Mouse (Mus musculus): ENCODE results near the gene Gm9821.

Gene Gm9821

GRCm38 (mm10) chr2:91923415-91924337 is 21.8 kb upstream of the Gm9821 start:
- in situ Hi-C loops (cut with MboI; ENCODE audit: low pct_unique_long_range_greater_than_20kb in 1 of 2, low sequenced_read_pairs in 2 of 2, unreplicated experiment in 1 of 2), result no loop called here

DNA sequence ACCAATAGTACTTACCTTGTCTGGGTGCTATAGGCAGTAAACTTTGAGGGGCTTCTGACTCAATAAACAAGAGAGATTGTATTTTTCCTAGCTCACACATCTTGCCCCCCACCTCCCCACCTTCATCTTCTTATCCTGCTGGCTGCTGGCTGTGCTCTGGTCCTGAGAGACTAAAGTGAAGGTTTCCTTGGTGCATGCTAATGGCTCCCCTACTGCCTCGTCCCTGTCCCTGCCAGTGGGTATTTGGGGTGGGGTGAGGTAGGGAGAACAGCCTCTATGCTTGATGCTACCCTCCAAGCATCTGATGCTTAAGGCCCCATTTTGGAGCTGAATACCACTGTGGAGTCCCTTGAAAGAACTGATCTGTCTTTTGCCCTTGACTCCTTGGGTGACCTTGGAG is 20.8 kb upstream of the Gm9821 start:
- in situ Hi-C loops (cut with MboI; ENCODE audit: low pct_unique_long_range_greater_than_20kb in 1 of 2, low sequenced_read_pairs in 2 of 2, unreplicated experiment in 1 of 2), result no loop called here

DNA sequence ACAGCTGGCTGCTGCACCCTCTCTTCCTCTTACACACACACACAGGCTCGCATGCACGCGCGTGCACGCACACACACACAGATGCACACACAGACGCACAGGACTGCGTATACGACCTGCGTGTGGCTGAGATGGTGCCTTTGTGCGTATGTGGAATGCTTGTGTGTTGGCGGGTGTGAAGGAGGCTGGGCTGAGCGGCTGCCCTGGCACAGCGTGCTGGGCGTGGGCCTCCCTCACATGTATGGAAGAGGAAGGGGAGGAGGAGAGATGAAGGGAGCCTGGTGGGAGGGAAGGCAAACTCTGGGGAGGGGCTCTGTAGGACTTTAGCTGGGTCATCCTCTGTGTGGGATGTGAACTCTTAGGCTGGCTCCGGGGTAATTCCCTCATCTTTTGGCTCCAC is 20.1 kb upstream of the Gm9821 start:
- in situ Hi-C loops (cut with MboI; ENCODE audit: low pct_unique_long_range_greater_than_20kb in 1 of 2, low sequenced_read_pairs in 2 of 2, unreplicated experiment in 1 of 2), result no loop called here

GRCm38 (mm10) chr2:91926949-91927348 is 18.6 kb upstream of the Gm9821 start, which contains the start of gene Chrm4:
Gene Chrm4, plus strand, starts transcription at chr2:91927249.
- in situ Hi-C loops (cut with MboI; ENCODE audit: low pct_unique_long_range_greater_than_20kb in 1 of 2, low sequenced_read_pairs in 2 of 2, unreplicated experiment in 1 of 2), result no loop called here

DNA sequence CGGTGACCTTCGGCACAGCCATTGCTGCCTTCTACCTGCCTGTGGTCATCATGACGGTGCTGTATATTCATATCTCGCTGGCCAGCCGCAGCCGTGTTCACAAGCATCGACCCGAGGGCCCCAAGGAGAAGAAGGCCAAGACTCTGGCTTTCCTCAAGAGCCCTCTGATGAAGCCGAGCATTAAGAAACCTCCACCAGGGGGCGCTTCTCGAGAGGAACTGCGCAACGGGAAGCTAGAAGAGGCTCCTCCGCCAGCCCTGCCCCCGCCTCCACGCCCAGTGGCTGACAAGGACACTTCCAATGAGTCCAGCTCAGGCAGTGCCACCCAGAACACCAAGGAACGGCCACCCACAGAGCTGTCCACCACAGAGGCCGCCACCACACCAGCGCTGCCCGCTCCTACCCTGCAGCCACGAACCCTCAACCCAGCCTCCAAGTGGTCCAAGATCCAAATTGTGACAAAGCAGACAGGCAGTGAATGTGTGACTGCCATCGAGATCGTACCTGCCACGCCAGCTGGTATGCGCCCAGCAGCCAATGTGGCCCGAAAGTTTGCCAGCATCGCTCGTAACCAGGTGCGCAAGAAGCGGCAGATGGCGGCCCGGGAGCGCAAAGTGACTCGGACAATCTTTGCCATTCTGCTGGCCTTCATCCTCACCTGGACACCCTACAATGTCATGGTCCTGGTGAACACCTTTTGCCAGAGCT is 17.5 kb upstream of the Gm9821 start:
- in situ Hi-C loops (cut with MboI; ENCODE audit: low pct_unique_long_range_greater_than_20kb in 1 of 2, low sequenced_read_pairs in 2 of 2, unreplicated experiment in 1 of 2), result no loop called here

GRCm38 (mm10) chr2:91928534-91929350 is 16.8 kb upstream of the Gm9821 start:
- in situ Hi-C loops (cut with MboI; ENCODE audit: low pct_unique_long_range_greater_than_20kb in 1 of 2, low sequenced_read_pairs in 2 of 2, unreplicated experiment in 1 of 2), result no loop called here

- in situ Hi-C loops (cut with MboI; ENCODE audit: low pct_unique_long_range_greater_than_20kb in 1 of 2, low sequenced_read_pairs in 2 of 2, unreplicated experiment in 1 of 2), result no loop called here
Observed at GRCm38 (mm10) chr2:91929455-91929854, 16.0 kb upstream of the Gm9821 start.

DNA sequence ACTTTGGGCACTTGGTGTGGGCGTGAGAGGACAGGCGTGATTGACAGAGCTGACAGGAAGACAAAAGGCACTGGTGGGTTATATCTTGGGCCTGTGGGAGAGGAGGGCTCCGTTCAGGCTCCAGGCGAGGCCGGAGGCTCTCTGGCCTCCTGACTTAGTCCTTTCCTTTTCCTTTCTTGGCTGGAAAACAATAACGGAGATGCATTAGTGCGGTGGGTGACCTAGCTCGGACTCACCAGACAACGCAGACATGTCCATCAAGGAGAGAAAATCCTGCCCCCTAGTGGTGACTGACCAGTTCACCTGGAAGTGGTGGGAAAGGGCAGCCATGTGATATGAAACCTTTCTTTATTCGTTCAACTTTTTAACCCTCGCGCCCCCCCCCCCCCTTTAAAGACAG is 15.6 kb upstream of the Gm9821 start:
- in situ Hi-C loops (cut with MboI; ENCODE audit: low pct_unique_long_range_greater_than_20kb in 1 of 2, low sequenced_read_pairs in 2 of 2, unreplicated experiment in 1 of 2), result loop anchor here in 1 of 2 experiments (5.0 kb wide), 1 partner anchor 42 kb away; no protein-coding TSS in a partner anchor

- in situ Hi-C loops (cut with MboI; ENCODE audit: low pct_unique_long_range_greater_than_20kb in 1 of 2, low sequenced_read_pairs in 2 of 2, unreplicated experiment in 1 of 2), result loop anchor here in 1 of 2 experiments (5.0 kb wide), 1 partner anchor 41 kb away; no protein-coding TSS in a partner anchor
Observed at GRCm38 (mm10) chr2:91930761-91931291, 14.7 kb upstream of the Gm9821 start.

- in situ Hi-C loops (cut with MboI; ENCODE audit: low pct_unique_long_range_greater_than_20kb in 1 of 2, low sequenced_read_pairs in 2 of 2, unreplicated experiment in 1 of 2), result loop anchor here in 1 of 2 experiments (5.0 kb wide), 1 partner anchor 41 kb away; no protein-coding TSS in a partner anchor
Observed at GRCm38 (mm10) chr2:91931328-91932159, 14.0 kb upstream of the Gm9821 start.

- in situ Hi-C loops (cut with MboI; ENCODE audit: low pct_unique_long_range_greater_than_20kb in 1 of 2, low sequenced_read_pairs in 2 of 2, unreplicated experiment in 1 of 2), result loop anchor here in 1 of 2 experiments (5.0 kb wide), 1 partner anchor 40 kb away; no protein-coding TSS in a partner anchor
Observed at GRCm38 (mm10) chr2:91932160-91932711, 13.3 kb upstream of the Gm9821 start, which contains the start of gene Mdk. Gene Mdk, minus strand, starts transcription at chr2:91932297.

DNA sequence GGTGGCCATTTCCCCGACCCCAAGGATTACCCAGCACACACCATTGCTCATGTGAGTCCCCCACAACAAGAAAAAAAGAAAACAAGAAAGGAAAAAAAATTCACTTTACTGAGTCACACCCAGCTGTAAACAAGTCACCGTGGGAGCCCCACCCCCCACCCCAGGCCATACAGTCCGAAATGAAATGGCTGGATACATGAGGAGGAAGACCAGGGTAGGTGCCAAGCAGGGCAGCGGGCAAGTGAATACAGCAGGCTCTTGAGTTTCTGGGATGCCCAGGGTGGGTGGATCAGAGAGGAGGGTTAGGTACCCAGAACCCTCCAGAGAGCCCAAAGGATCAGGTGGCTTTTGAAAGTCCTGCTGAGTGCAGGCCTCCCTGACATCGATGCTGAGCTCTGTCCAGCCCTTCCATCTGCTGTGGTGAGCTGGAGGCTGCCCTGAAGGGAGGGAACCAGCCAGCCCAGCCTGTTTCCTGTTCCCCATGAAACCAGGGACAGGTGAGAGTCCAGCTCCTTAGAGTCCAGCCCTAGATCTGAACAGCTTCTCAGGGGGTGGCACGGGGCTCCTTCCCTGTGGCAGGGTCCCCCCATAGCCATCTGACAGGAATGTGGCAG is 12.7 kb upstream of the Gm9821 start:
- in situ Hi-C loops (cut with MboI; ENCODE audit: low pct_unique_long_range_greater_than_20kb in 1 of 2, low sequenced_read_pairs in 2 of 2, unreplicated experiment in 1 of 2), result loop anchor here in 1 of 2 experiments (5.0 kb wide), 1 partner anchor 39 kb away; no protein-coding TSS in a partner anchor

- in situ Hi-C loops (cut with MboI; ENCODE audit: low pct_unique_long_range_greater_than_20kb in 1 of 2, low sequenced_read_pairs in 2 of 2, unreplicated experiment in 1 of 2), result loop anchor here in 1 of 2 experiments (5.0 kb wide), 1 partner anchor 39 kb away; no protein-coding TSS in a partner anchor
Observed at GRCm38 (mm10) chr2:91933471-91933870, 12.0 kb upstream of the Gm9821 start.

DNA sequence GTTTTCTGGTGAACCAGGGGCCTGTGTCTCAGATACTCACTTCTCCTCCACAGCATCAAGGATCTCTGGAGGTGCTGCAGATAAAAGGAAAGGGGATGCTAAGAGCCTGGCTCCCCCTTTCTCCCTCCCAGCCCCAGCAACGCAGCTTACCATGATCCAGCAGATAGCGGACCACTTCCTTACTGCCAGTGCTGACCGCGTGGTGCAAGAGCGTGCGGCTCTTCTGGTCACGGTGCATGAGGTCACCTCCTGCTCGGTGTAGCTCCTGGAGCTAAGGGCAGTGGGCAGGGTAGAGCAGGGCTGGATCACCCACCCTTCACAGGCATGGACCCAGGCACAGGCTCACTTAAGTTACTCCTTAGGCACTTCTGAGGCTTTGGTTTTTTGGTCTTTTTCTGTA is 11.5 kb upstream of the Gm9821 start:
- in situ Hi-C loops (cut with MboI; ENCODE audit: low pct_unique_long_range_greater_than_20kb in 1 of 2, low sequenced_read_pairs in 2 of 2, unreplicated experiment in 1 of 2), result loop anchor here in 1 of 2 experiments (5.0 kb wide), 1 partner anchor 38 kb away; no protein-coding TSS in a partner anchor

DNA sequence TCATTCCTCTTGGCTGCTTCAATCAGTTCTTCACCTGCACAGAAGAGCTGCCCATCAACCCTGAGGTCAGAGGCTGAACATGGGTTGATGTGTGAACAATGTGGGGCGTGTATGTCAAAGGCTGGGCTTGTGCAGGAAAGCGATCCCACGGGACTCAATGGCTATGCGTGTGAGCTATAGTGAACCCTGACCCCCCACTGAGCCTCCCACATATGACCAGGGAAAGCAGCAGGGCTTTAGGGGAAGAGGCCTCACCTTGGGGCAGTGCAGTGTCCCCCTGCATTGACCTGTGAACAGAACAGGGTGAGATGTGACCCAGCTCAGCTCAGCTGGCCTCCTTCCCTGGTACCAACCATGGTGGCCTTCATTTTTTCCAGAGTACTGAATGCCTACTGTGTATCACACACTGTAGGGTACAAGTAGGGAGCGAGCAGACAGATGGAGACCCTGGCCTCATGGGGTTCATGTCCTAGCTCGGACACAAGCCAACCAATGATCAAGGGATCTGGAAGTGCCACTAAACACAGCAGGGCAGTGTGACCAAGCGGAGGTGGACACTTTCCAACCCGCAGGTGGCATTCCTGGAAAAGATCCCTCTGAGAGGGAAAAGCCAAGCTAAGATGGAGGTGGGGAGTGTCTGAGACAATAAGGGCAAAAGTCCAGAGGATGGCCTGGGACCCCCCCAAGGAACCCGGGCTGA is 10.5 kb upstream of the Gm9821 start:
- in situ Hi-C loops (cut with MboI; ENCODE audit: low pct_unique_long_range_greater_than_20kb in 1 of 2, low sequenced_read_pairs in 2 of 2, unreplicated experiment in 1 of 2), result loop anchor here in 1 of 2 experiments (5.0 kb wide), 1 partner anchor 37 kb away; no protein-coding TSS in a partner anchor

DNA sequence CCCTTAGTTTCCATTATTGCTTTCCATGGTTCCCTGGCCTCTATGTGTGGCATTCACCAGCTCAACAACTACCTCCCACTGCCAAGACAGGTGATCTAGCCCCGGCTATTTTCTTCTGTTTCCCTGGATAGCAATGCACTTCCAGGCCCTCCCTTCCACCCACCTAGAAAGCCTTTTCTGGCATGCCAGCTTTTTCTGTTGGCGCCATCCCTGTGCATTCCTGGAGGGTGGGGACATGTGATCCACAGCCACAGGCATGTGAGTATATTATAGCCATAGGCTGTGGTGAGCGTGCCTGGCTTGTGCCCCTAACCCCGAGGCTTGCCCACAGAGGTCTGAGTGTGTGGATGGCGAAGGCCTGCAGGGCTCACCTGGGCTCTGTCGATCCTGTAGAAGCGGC is 9.3 kb upstream of the Gm9821 start:
- in situ Hi-C loops (cut with MboI; ENCODE audit: low pct_unique_long_range_greater_than_20kb in 1 of 2, low sequenced_read_pairs in 2 of 2, unreplicated experiment in 1 of 2), result no loop called here

All from mouse embryonic stem cell (cell line).